Mouse (Mus musculus) kidney, postnatal 10 days (tissue): ENCODE data around the gene Celf2.
A peak's percentile ranks its signal among the peaks of the same experiment; 100 is the strongest.

Experiments used
- DNase-seq: peaks from one replicate; pipeline ENCODE4 v3.0.0; 2021; ENCODE audit warnings: mixed read lengths

Gene Celf2

DNA sequence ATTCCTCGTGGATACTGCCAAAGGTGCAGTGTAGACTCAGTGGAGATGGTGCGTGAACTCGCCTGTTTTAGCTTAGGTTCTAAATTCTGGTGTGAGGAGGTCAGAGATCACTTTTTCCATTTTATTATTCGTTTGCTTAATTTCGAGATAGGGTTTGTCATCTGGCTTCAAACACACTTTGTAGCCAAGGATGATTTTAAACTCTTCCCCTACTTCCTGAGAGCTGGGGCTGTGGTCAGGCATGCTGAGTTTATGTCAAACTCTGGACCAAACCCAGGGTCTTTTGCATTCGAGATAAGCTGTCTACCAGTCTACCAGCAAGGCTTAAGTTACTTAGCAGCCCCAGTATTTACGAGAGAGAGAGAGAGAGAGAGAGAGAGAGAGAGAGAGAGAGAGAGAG, 429.3 kb downstream of the Celf2 start:
- no peak for DNase-seq

GRCm38 (mm10) chr2:7079390-7079789, 430.0 kb downstream of the Celf2 start:
- DNase-seq, result no peak

DNA sequence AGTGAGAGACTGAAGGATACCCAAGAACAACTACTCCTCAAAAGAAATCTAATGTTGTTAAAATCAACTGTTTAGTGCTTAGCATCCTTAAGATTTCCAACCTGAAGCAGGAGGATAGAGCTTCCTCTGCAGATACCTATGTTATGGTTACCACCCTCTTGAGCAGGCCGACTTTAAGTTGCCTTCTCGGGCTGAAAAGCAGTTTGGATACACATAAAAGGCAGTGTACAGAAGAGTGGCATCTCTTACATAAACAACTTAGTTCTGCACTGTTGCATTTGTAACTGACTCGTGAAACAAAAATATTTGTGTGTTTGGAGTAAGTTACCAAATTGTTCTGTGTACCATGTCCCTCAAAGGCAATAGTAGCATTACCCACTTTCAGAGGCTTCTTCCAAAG, 435.6 kb downstream of the Celf2 start:
- no peak for DNase-seq

GRCm38 (mm10) chr2:7072344-7073265, 436.8 kb downstream of the Celf2 start:
- no peak for DNase-seq

DNA sequence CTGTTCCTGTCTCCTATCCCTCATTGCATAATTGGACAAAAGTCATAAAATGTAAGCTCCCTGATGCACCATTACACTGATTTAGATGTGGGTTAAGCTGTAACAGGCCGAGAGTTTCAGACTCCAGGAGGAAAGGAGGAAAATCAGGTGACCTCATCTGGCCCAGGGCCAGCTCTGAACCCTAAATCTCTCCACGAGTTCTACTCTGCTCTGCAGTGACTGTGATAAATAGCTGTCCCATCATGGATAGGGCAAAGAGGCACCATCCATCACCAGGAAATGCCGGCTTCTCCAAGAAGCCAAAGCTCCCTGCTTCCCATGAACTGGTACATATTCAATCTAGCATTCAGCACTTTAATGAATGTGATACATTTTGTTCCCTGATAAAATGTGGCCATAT, 439.9 kb downstream of the Celf2 start:
- peak; percentile 17 for DNase-seq

- DNase-seq, result no peak
Measured at GRCm38 (mm10) chr2:7068281-7068680, 441.1 kb downstream of the Celf2 start.

GRCm38 (mm10) chr2:7063574-7064192, 445.7 kb downstream of the Celf2 start:
- DNase-seq, result peak; percentile 32

DNA sequence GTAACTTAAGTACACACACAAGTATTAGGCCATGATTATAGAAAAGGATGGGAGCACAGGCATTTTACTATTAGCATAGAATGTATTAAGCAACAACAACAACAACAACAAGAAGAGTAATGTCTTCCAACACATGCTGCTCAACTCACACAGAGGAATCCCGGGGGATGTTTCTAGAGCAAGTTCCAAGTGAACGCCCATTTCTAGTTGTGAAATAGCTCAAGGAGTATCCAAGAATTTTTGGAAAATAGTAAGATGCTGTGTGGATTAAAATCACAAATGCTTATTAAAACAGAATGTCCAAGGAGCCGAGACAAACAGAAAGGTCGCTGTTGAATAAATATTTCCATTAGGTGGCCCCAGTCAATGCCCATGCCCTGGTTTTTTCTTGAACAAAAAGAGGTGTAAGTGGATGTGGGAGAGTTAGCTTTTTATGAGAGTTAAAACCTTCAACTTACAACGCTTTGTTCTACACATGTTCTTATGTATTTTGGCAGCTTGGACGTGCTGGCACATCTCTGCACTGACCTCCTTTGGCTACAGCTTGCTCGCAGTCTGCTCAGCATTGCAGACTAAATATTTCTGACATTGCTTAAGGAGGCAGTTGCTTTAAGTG, 448.8 kb downstream of the Celf2 start:
- DNase-seq, result no peak

DNA sequence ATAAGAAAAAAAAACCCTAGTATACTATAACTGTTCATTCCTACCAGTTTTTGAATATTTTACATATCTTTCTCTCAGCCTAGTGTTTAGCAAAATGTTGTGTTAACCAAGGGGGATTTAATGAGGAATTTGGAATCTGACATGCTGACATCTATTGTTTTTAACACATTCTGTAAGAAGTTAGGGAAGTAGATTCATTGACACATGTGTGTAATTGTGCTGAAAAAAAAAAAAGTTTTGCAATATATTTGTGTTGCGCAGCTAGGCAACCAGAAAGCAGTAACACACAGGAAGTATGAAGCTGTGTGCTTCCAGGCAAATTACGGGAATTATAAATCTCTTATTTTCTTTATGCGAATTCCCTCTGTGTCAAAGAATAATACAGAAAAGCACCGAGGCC, 453.0 kb downstream of the Celf2 start:
- no peak for DNase-seq

GRCm38 (mm10) chr2:7055958-7056357, 453.4 kb downstream of the Celf2 start:
- no peak for DNase-seq

- no peak for DNase-seq
Measured at GRCm38 (mm10) chr2:7051090-7051489, 458.3 kb downstream of the Celf2 start.

DNA sequence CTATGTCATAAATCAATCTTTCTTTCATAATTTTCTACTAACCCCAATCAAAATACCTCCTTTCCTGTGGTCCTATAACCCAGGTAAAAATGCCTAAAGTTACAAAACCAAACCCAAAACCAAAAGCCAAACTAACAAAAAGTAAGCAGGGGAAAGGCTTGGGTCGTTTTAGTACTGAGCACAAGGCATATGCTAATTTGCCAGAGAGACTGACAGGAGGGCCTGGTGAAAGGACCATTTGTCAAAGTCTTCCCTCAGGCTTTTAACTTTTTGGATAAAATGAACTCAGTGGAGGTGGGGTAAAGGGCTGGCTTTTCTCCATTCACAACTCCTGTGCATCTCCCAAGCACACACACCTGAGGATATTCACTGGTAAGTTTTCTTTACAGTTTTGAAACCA, 463.2 kb downstream of the Celf2 start:
- no peak for DNase-seq

GRCm38 (mm10) chr2:7045531-7045930, 463.8 kb downstream of the Celf2 start:
- no peak for DNase-seq

GRCm38 (mm10) chr2:7043770-7044459, 465.4 kb downstream of the Celf2 start:
- no peak for DNase-seq

GRCm38 (mm10) chr2:7040940-7041339, 468.4 kb downstream of the Celf2 start:
- no peak for DNase-seq

- DNase-seq, result no peak
Measured at GRCm38 (mm10) chr2:7038991-7039390, 470.4 kb downstream of the Celf2 start.

GRCm38 (mm10) chr2:7031389-7031788, 478.0 kb downstream of the Celf2 start:
- no peak for DNase-seq

DNA sequence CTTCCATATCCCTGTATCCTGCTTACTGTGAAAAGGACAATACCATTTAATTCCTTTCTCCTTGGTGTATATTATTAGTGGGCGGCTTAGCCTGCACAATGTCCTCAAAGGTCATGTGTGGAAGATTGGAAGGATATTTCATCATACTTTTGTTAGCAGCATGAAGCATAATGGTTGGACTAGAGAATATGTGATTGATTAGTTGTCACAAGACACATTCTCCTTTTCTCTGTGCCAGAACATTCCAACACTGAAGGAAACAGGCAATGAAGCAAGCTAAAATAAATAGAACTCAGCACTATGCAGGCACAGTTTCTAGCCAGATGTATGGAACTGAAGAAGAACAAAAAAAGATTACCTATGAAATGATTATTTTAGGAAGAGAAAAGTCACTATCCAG, 482.6 kb downstream of the Celf2 start:
- no peak for DNase-seq

GRCm38 (mm10) chr2:7025594-7025993, 483.8 kb downstream of the Celf2 start:
- peak; percentile 71 for DNase-seq

GRCm38 (mm10) chr2:7022184-7022583, 487.2 kb downstream of the Celf2 start:
- DNase-seq, result no peak

DNA sequence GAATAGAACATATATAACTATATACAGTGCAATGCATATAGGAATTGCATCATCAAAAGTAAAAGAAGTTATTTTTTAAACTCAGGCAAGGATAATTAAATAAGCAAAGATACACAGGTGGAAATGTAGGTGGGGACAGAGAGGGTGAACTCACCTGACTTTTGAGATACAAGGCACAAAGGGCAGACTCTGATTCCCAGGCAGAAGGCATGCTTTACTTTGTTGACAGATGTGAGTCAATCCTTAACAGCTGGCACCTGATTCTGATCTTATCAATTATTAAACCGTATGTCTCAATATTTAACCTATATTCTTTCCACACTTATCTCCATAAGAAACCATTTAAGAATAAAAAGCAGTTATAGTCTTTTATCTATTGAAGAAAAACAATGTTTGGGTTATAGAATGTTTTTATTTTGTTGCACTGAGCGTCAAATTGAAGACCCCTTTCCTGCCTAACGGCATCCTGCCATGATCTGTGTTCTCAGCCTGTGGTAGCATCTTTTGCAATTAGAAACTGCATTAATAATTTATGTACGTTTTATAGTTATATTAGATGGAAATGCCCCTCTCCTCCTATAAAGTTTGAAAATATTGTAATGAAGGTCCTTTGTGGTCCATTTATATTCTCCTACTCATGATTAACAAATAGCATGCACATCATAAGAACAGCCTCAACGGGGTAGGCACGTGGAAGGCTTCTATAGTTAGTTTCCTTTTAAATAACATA, 491.8 kb downstream of the Celf2 start:
- no peak for DNase-seq

DNA sequence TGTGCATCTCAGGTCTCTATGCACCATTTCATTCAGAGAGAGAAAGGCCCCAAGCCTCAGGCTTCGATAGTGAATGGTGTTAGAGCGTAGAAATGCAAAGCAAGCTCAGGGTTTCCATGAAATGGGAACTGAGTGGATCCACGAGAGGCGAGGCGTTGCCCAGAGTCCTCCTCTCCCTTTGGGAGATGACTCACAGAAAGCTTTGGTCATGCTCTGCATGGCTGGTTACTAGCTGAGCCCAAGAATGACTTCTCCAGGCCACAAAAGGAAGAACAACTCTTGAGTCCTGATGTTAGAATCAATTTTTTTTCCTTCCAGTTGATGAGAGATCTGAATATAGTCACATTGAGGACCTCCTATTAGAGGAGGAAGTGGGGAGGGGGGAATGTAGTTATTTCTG, 496.2 kb downstream of the Celf2 start:
- DNase-seq, result no peak

DNA sequence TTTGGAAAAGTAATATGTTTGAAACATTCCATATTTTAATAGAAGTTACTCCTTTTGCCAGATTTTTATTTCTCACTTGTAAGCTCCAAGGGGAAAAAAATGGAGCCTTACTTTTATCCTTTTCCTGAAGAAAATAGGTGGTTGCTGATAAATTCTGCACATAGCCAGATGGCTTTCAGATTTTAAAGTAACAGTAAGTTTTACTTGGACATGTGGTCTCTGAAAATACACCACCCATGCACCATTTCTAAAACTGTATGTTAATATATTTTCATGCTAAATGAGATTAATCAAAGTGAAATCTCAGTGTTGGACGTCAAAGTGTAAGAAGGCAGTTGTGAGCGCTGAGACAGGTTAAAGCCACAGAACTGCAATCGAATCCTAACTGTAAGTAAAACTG, 502.5 kb downstream of the Celf2 start:
- no peak for DNase-seq
